Mouse (Mus musculus) heart, embryonic 15.5 days (tissue): ENCODE results near the gene Hba-a1. TPM values are rescaled to one million over a fixed set of nuclear protein-coding genes. Genes with fewer than 3 reads are reported as not detected.

Experiments used
- ATAC-seq: fragments of 200-750 bp; cut with Nextera tagmentation; replicated peaks from 2 replicates; pipeline ENCODE4 v1.8.0; 2017; ENCODE audit warnings: low read depth, moderate TSS enrichment; ENCODE audit not compliant: insufficient number of reproducible peaks, insufficient read depth, low FRiP score
- H3K27ac ChIP-seq: fragments of 300-500 bp; sonication (generic); 2 replicates; pipeline ENCODE4 v1.5.1; 2015; ENCODE audit warnings: mild to moderate bottlenecking, inconsistent platforms
- H3K27me3 ChIP-seq: fragments of 300-500 bp; sonication (generic); 2 replicates; pipeline ENCODE4 v1.6.1; 2015; ENCODE audit warnings: inconsistent platforms
- H3K36me3 ChIP-seq: fragments of 300-500 bp; sonication (generic); 2 replicates; pipeline ENCODE4 v1.6.1; 2015; ENCODE audit warnings: mild to moderate bottlenecking, inconsistent platforms
- H3K4me1 ChIP-seq: fragments of 300-500 bp; sonication (generic); replicated peaks from 2 replicates; pipeline ENCODE4 v1.6.1; 2015; ENCODE audit warnings: inconsistent platforms
- H3K4me2 ChIP-seq: fragments of 300-500 bp; sonication (generic); 2 replicates; pipeline ENCODE4 v1.6.1; 2015; ENCODE audit warnings: inconsistent platforms, mild to moderate bottlenecking, moderate library complexity
- H3K4me3 ChIP-seq: fragments of 300-500 bp; sonication (generic); 2 replicates; pipeline ENCODE4 v1.5.1; 2015; ENCODE audit warnings: mild to moderate bottlenecking, inconsistent platforms
- H3K9ac ChIP-seq: fragments of 300-500 bp; sonication (generic); 2 replicates; pipeline ENCODE4 v1.6.1; 2015; ENCODE audit warnings: mild to moderate bottlenecking, inconsistent platforms
- H3K9me3 ChIP-seq: fragments of 300-500 bp; sonication (generic); replicated peaks from 2 replicates; pipeline ENCODE4 v1.6.1; 2016; ENCODE audit warnings: inconsistent platforms
- WGBS: fragments of 180-500 bp; shearing (Covaris S2); methylation state at CpG from one replicate; pipeline ENCODE4 v1.1.7; 2015; ENCODE audit warnings: mixed read lengths; 5-methylcytosine and 5-hydroxymethylcytosine counted together
- polyA plus RNA-seq: library from polyadenylated mRNA; unstranded; fragments of >200 nt; fragmentation: Nextera tagmentation; extraction: Ambion mirVana; gene quantifications from 2 replicates; pipeline ENCODE4 v1.2.1, GENCODE M21; 2015

The Hba-a1 gene
- polyA plus RNA-seq, 1 experiment from 2014 or later = 23,640 TPM

GRCm38 (mm10) chr11:32262674-32263415, 20.5 kb upstream of the Hba-a1 start:
- 72% methylated on average over 10 of the region's 10 CpGs for WGBS
- Histone ChIP-seq H3K4me2 (no peak overlapping the region), H3K4me1 (peaks cover 14% of the 10 kb centered on the region), H3K36me3 (no peaks in the 10 kb centered on the region; the same call in 1 of the 2 replicates), H3K4me3 (no peak overlapping the region), H3K9ac (no peak overlapping the region), H3K27me3 (no peaks in the 10 kb centered on the region), H3K9me3 (no peaks in the 10 kb centered on the region), H3K27ac (no peak overlapping the region)
- ATAC-seq = no peak

DNA sequence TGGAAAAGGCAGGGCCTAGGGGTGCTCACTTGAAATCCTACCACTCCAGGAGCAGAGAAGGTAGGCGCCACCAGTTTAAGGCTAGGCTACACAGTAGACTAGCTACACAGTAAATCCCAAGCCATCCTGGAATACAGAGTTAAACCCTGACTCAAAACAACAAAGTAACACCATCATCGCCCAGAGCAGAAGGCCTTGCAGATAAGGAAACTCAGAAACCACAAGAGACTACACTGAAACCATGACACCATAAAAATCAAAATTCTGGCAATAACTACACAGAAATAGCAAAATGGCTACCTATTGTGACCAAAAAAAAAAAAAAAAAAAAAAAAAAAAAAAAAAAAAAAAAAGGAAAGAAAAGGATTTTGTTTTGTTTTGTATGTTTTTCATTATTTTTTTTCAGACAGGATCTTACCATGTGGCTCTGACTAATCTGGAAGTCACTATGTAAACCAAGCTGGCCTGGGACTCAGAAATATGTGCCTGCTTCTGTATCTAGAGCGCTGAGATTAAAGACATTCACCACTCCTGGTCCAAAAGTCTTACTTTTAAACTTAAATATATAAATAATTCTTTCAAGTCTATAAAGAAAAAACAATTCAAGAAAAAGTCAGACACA, 18.1 kb upstream of the Hba-a1 start:
- peaks cover 18% of the 10 kb centered on the region for H3K4me1 ChIP-seq
- no peak overlapping the region for H3K27ac ChIP-seq
- ATAC-seq = no peak
- H3K4me3 ChIP-seq = no peak overlapping the region
- no peaks in the 10 kb centered on the region; the same call in 1 of the 2 replicates for H3K27me3 ChIP-seq
- no peaks in the 10 kb centered on the region; the same call in 1 of the 2 replicates for H3K36me3 ChIP-seq
- H3K9ac ChIP-seq = no peak overlapping the region
- H3K9me3 ChIP-seq = no peaks in the 10 kb centered on the region
- WGBS = 80% methylated on average over 3 of the region's 3 CpGs
- no peak overlapping the region for H3K4me2 ChIP-seq

GRCm38 (mm10) chr11:32266194-32266593, 17.1 kb upstream of the Hba-a1 start:
- no peak overlapping the region for H3K27ac ChIP-seq
- no peaks in the 10 kb centered on the region; the same call in 1 of the 2 replicates for H3K36me3 ChIP-seq
- H3K9me3 ChIP-seq = no peaks in the 10 kb centered on the region
- no peak overlapping the region for H3K4me2 ChIP-seq
- H3K27me3 ChIP-seq = no peaks in the 10 kb centered on the region; the same call in 1 of the 2 replicates
- no peak for ATAC-seq
- peaks cover 18% of the 10 kb centered on the region for H3K4me1 ChIP-seq
- no peak overlapping the region for H3K9ac ChIP-seq
- WGBS = 89% methylated on average over 6 of the region's 6 CpGs
- no peak overlapping the region for H3K4me3 ChIP-seq

GRCm38 (mm10) chr11:32266776-32267175, 16.5 kb upstream of the Hba-a1 start:
- peak overlapping the region; percentile 91 for H3K9ac ChIP-seq
- H3K4me2 ChIP-seq = peak overlapping the region; percentile 74
- ATAC-seq = no peak
- H3K27ac ChIP-seq = peak overlapping the region; percentile 89
- WGBS = 28% methylated on average over 6 of the region's 6 CpGs
- H3K36me3 ChIP-seq = no peaks in the 10 kb centered on the region; the same call in 1 of the 2 replicates
- H3K27me3 ChIP-seq = no peaks in the 10 kb centered on the region; the same call in 1 of the 2 replicates
- H3K9me3 ChIP-seq = no peaks in the 10 kb centered on the region
- peak overlapping the region; percentile 84 for H3K4me3 ChIP-seq
- peaks cover 18% of the 10 kb centered on the region for H3K4me1 ChIP-seq

GRCm38 (mm10) chr11:32267188-32267884, 16.0 kb upstream of the Hba-a1 start, which contains the start of gene Nprl3:
Gene Nprl3 (minus strand): TSS chr11:32267707.
- Histone ChIP-seq H3K27ac (peak within 1 kb of the TSS; percentile 89), H3K9me3 (no peaks in the 10 kb centered on the region), H3K36me3 (no peaks in the 10 kb centered on the region; the same call in 1 of the 2 replicates), H3K4me2 (peak within 1 kb of the TSS; percentile 74), H3K4me3 (peak within 1 kb of the TSS; percentile 84), H3K4me1 (peaks cover 18% of the 10 kb centered on the region), H3K27me3 (no peaks in the 10 kb centered on the region; the same call in 1 of the 2 replicates), H3K9ac (peak within 1 kb of the TSS; percentile 91)
- peak; percentile 99 for ATAC-seq
- WGBS = under 1% methylated on average over 54 of the region's 54 CpGs

DNA sequence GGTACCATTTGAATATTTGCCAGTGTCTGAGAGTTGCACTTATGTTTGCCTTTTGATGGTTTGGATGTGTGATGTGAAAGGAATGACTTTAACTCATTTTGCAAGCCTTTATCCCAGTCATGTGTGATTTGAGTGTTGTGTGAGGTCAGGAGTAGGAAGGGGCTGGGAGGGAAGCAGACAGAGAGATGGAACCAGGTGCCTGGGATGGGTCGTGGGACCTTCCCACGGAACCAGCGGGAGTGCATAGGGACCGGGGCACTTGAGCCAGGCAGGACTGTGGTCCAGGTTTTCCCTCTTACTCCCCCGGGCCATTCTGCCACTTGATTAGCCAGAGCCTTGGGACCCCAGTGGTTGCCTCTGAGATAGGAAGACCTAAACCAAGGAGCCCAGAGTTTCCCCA, 15.3 kb upstream of the Hba-a1 start:
- Histone ChIP-seq H3K4me3 (peak overlapping the region; percentile 84), H3K36me3 (no peaks in the 10 kb centered on the region), H3K27me3 (no peaks in the 10 kb centered on the region; the same call in 1 of the 2 replicates), H3K9me3 (no peaks in the 10 kb centered on the region), H3K4me2 (peak overlapping the region; percentile 74), H3K4me1 (peaks cover 15% of the 10 kb centered on the region), H3K9ac (peak overlapping the region; percentile 91), H3K27ac (peak overlapping the region; percentile 89)
- no peak for ATAC-seq
- 21% methylated on average over 5 of the region's 5 CpGs for WGBS

DNA sequence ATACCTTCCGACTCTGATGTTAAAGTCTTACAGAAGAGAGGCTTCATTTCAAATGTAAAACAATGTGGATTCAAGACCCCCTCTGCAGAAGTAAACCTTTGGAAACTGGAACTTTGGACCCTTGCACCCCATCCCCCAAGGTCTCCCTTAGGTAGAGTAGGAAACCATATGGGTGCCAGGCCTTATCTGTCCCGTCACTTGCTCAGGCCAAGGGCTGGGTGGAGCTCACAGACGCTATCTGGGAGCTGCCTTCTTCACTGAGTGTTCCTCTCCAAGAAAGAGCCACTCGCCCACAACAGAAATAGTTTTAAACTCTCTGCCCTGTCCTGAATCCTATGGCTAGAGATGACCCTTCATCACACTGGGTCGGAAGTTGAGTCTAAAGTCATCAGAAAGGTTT, 14.4 kb upstream of the Hba-a1 start:
- Histone ChIP-seq H3K27ac (no peak overlapping the region), H3K9me3 (no peaks in the 10 kb centered on the region), H3K9ac (no peak overlapping the region), H3K4me1 (peaks cover 15% of the 10 kb centered on the region), H3K27me3 (no peaks in the 10 kb centered on the region; the same call in 1 of the 2 replicates), H3K4me3 (no peak overlapping the region), H3K4me2 (no peak overlapping the region), H3K36me3 (no peaks in the 10 kb centered on the region)
- ATAC-seq = no peak
- WGBS = 65% methylated on average over 5 of the region's 5 CpGs

DNA sequence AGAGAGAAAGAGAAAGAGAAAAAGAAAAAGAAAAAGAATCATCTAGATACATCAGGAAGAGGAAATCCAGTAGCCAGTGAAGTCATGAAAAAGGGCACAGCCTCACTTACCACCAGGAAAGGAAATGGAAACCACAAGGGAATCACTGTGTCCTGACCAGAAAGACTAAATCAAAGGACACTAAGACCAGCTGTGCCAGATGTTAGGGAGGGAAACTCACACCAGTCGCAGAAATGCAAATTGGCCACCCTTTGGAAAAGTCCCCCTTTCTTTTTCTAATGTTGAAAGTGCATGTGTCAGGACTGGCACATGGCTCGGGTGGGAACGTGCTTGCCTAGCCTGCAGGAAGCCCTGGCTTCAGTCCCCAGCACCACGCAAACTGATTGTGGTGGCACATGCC, 12.1 kb upstream of the Hba-a1 start:
- H3K4me2 ChIP-seq = no peak overlapping the region
- no peak overlapping the region for H3K9ac ChIP-seq
- ATAC-seq = no peak
- H3K4me1 ChIP-seq = peaks cover 10% of the 10 kb centered on the region
- 39% methylated on average over 4 of the region's 4 CpGs for WGBS
- H3K9me3 ChIP-seq = no peaks in the 10 kb centered on the region
- no peak overlapping the region for H3K4me3 ChIP-seq
- no peak overlapping the region for H3K27ac ChIP-seq
- H3K27me3 ChIP-seq = peaks cover 3% of the 10 kb centered on the region; the same call in 1 of the 2 replicates
- no peaks in the 10 kb centered on the region for H3K36me3 ChIP-seq

- Histone ChIP-seq H3K36me3 (no peaks in the 10 kb centered on the region), H3K4me2 (no peak within 1 kb of the TSS), H3K27ac (no peak within 1 kb of the TSS), H3K4me1 (no peaks in the 10 kb centered on the region), H3K9ac (no peak within 1 kb of the TSS), H3K9me3 (no peaks in the 10 kb centered on the region), H3K4me3 (no peak within 1 kb of the TSS), H3K27me3 (peaks cover 45% of the 10 kb centered on the region)
- ATAC-seq = no peak
- WGBS = 63% methylated on average over 3 of the region's 3 CpGs
Observed at GRCm38 (mm10) chr11:32276347-32276746, 7.0 kb upstream of the Hba-a1 start, which contains the start of gene Hba-x. Gene Hba-x (plus strand): TSS chr11:32276400.

DNA sequence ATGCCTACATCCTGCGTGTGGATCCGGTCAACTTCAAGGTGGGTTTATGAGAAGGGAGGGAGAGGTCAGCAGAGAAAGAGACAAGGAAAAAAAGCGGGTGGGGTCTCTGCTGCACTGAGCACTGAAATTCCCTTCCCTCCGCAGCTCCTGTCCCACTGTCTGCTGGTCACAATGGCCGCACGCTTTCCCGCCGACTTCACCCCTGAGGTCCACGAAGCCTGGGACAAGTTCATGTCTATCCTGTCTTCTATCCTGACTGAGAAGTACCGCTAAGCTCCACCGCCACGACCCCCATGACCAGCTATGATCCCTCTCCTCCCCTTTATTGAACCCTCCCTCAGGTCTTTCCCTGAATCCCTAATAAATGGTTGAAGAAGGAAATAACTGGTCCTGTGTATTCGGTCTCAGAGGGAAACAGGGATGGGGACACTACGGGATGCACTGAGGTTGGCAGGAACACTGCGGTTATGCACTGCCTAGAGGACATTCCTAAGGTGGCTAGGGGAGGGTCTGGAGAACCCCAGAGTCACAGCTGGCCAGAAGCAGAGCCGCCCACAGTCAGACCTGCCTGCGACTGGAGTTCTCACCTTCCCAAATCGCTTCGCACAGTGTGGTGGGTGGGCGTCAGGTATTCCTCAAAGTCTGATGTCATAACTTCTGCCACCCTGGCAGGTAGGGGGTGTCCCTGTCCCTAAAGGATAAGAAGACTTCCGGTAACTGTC, 5.4 kb upstream of the Hba-a1 start:
- no peak overlapping the region for H3K27ac ChIP-seq
- H3K4me3 ChIP-seq = no peak overlapping the region
- H3K9me3 ChIP-seq = no peaks in the 10 kb centered on the region
- peaks cover 45% of the 10 kb centered on the region for H3K27me3 ChIP-seq
- H3K36me3 ChIP-seq = no peaks in the 10 kb centered on the region
- H3K9ac ChIP-seq = no peak overlapping the region
- H3K4me2 ChIP-seq = no peak overlapping the region
- ATAC-seq = no peak
- WGBS = 57% methylated on average over 21 of the region's 21 CpGs
- no peaks in the 10 kb centered on the region for H3K4me1 ChIP-seq
